Mouse (Mus musculus): ENCODE measurements around the gene Wnt10b. TPM values are rescaled to one million over a fixed set of nuclear protein-coding genes. Genes with fewer than 3 reads are reported as not detected.
"Not testable (repeated sequence)": the region's sequence is repeated elsewhere in the genome, so short reads cannot be mapped to it uniquely, and the experiment has no call there.

The Wnt10b gene
- total and polyA plus RNA-seq, 2 experiments: not detected

DNA sequence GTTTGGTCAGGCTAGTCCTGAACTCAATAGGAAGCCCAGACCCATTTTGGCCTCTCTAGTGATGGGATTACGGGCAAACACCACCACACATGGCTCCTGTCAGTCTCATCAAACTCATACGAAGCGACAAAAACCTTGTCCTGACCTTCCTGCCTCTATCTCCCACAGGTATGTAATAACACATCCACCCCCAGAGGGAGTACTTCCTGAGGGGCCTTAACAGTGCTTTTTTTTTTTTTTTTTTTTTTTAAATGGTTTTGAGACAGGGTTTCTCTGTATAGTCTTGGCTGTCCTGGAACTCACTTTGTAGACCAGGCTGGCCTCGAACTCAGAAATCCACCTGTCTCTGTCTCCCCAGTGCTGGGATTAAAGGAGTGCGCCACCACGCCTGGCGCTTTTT, 40.2 kb upstream of the Wnt10b start:
- no peak for TF ChIP-seq POLR2A (IDR thresholded peaks at IDR 0.05; ENCODE audit: extremely low read depth, insufficient read depth, low read length)
- TF ChIP-seq CTCF (IDR thresholded peaks at IDR 0.05; ENCODE audit: low read depth, low read length): no peak
- no peak overlapping the region for H3K27ac ChIP-seq (replicated peaks; ENCODE audit: insufficient read depth, low read depth, low read length)
- H3K79me2 ChIP-seq (ENCODE audit: control insufficient read depth, insufficient read depth, low read length): no peaks in the 10 kb centered on the region
- WGBS: 95% methylated on average over 7 of the region's 7 CpGs
- no peaks in the 10 kb centered on the region for H3K27me3 ChIP-seq (ENCODE audit: control insufficient read depth, insufficient read depth, low read length)
- no peak overlapping the region for H3K9ac ChIP-seq (ENCODE audit: low read depth, low read length)
- no peak overlapping the region for H3K4me3 ChIP-seq (ENCODE audit: insufficient read depth, low read depth, low read length)
- H3K36me3 ChIP-seq (ENCODE audit: control insufficient read depth, insufficient read depth, low read length): peaks cover 38% of the 10 kb centered on the region
- DNase-seq (ENCODE audit: extremely low read depth, low read depth, low spot score): no peak
- no peaks in the 10 kb centered on the region for H3K4me1 ChIP-seq (ENCODE audit: control insufficient read depth, insufficient read depth, low read length)

DNA sequence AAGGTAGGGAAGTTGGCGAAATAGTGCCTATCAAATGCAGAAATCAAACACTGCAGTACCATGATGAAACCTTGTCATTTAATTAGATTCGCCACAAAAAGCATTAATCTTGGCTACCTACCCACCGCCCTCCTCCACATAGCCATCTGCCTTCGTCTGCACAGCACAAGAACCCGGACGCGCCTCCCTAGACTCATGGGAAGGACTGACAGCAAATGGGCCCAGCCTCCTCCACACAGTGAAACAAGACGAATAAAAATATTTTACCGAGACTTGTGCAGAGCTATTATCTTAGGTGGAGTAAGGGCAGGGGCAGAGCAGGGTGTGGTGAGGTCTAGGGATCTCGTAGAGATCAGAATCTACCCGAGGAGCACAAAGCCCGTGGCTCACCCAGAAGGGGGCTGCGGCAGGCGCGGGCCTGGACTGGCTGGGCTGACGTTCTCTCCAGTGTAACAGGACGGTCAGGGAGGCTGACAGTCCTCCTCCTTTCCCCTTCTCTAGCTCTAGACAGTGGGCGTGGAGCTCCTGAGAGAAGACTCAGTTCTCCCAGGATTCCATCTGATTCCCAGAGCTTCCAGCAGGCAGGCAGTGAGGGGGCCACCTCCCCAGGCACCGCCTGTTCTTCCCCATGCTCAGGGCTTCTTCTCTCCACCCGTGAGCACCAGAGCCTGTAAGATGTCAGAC, 34.9 kb upstream of the Wnt10b start:
- no peaks in the 10 kb centered on the region for H3K4me1 ChIP-seq (ENCODE audit: control insufficient read depth, insufficient read depth, low read length)
- H3K27ac ChIP-seq (replicated peaks; ENCODE audit: insufficient read depth, low read depth, low read length): no peak overlapping the region
- WGBS: 95% methylated on average over 20 of the region's 20 CpGs
- H3K4me3 ChIP-seq (ENCODE audit: insufficient read depth, low read depth, low read length): no peak overlapping the region
- TF ChIP-seq CTCF (IDR thresholded peaks at IDR 0.05; ENCODE audit: low read depth, low read length): no peak
- no peak for TF ChIP-seq POLR2A (IDR thresholded peaks at IDR 0.05; ENCODE audit: extremely low read depth, insufficient read depth, low read length)
- no peaks in the 10 kb centered on the region for H3K79me2 ChIP-seq (ENCODE audit: control insufficient read depth, insufficient read depth, low read length)
- no peak overlapping the region for H3K9ac ChIP-seq (ENCODE audit: low read depth, low read length)
- peaks cover 26% of the 10 kb centered on the region for H3K36me3 ChIP-seq (ENCODE audit: control insufficient read depth, insufficient read depth, low read length)
- peaks cover 5% of the 10 kb centered on the region; the same call in 1 of the 2 replicates for H3K27me3 ChIP-seq (ENCODE audit: control insufficient read depth, insufficient read depth, low read length)
- DNase-seq (ENCODE audit: extremely low read depth, low read depth, low spot score): no peak

DNA sequence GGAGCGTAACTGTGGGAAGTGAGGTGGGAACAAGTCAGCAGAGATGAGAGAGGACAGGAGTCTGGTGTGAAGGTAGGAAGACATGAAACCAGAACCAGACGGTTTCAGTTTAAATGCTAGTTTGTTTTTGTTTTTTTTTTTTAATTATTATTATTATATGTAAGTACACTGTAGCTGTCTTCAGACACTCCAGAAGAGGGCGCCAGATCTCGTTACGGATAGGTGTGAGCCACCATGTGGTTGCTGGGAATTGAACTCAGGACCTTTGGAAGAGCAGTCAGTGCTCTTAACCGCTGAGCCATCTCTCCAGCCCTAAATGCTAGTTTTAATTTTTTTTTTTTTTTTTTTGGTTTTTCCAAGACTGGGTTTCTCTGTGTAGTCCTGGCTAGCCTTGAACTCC, 32.3 kb upstream of the Wnt10b start:
- not testable (repeated sequence) for H3K4me3 ChIP-seq (ENCODE audit: insufficient read depth, low read depth, low read length); H3K27ac ChIP-seq (replicated peaks; ENCODE audit: insufficient read depth, low read depth, low read length); DNase-seq (ENCODE audit: extremely low read depth, low read depth, low spot score); H3K79me2 ChIP-seq (ENCODE audit: control insufficient read depth, insufficient read depth, low read length); H3K9ac ChIP-seq (ENCODE audit: low read depth, low read length); H3K4me1 ChIP-seq (ENCODE audit: control insufficient read depth, insufficient read depth, low read length)
- H3K36me3 ChIP-seq (ENCODE audit: control insufficient read depth, insufficient read depth, low read length): peaks cover 16% of the 10 kb centered on the region
- H3K27me3 ChIP-seq (ENCODE audit: control insufficient read depth, insufficient read depth, low read length): peaks cover 25% of the 10 kb centered on the region
- 84% methylated on average over 6 of the region's 6 CpGs for WGBS

DNA sequence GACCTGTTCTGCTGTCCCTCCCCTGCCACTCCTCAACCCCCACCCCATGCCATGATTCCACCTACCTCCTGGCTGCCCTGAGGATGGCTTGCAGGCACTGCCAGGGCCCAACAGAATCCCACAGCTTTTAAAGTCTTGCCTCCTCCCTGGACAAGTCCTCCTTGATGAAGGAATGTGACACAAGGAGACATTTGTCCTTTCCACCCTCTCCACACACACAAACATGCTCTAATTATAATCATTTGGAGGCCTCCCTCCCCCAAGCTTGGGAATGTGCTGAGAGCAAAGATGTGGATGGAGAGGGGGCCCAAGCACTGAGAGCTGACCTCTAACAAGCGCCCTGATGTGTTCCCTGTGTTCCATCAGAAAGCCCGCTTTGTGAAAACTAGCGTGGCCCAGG, 31.4 kb upstream of the Wnt10b start, which contains the start of gene Ddn:
Gene Ddn (minus strand): TSS at position 101 of the 400 bp plus-strand sequence.
- DNase-seq (ENCODE audit: extremely low read depth, low read depth, low spot score): no peak
- 80% methylated on average over 3 of the region's 3 CpGs for WGBS
- Histone ChIP-seq H3K27me3 (ENCODE audit: control insufficient read depth, insufficient read depth, low read length) (peaks cover 29% of the 10 kb centered on the region), H3K36me3 (ENCODE audit: control insufficient read depth, insufficient read depth, low read length) (peaks cover 11% of the 10 kb centered on the region), H3K9ac (ENCODE audit: low read depth, low read length) (no peak within 1 kb of the TSS), H3K4me3 (ENCODE audit: insufficient read depth, low read depth, low read length) (no peak within 1 kb of the TSS), H3K4me1 (ENCODE audit: control insufficient read depth, insufficient read depth, low read length) (peaks cover 2% of the 10 kb centered on the region; the same call in 1 of the 2 replicates), H3K79me2 (ENCODE audit: control insufficient read depth, insufficient read depth, low read length) (no peaks in the 10 kb centered on the region), H3K27ac (replicated peaks; ENCODE audit: insufficient read depth, low read depth, low read length) (no peak within 1 kb of the TSS)
- TF ChIP-seq POLR2A (IDR thresholded peaks at IDR 0.05; ENCODE audit: extremely low read depth, insufficient read depth, low read length) (no peak), CTCF (IDR thresholded peaks at IDR 0.05; ENCODE audit: low read depth, low read length) (no peak)

DNA sequence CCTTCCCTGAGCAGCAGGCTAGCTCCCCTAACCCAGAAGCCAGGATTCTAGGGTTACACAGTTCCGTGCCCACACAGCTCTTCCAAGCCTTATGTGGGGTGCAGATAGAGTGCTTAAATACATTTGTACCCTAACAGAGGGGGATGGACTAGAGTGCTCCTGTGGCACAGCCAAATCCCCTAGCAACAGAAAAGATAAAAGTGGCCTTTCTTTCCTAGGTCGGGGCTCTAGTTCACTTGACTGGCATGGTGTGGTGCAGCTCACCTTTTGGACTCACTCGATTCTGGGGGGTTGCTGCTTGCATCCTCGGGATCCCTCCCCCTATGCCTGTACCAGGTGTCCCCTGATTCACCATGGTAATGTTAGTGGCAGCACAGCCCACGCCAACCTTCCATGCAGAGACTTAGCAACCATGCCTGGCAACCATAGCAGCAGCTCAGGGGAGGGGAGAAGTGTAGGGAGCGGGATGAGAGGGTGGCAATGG, 30.7 kb upstream of the Wnt10b start:
- no peak overlapping the region for H3K27ac ChIP-seq (replicated peaks; ENCODE audit: insufficient read depth, low read depth, low read length)
- peaks cover 2% of the 10 kb centered on the region; the same call in 1 of the 2 replicates for H3K4me1 ChIP-seq (ENCODE audit: control insufficient read depth, insufficient read depth, low read length)
- peaks cover 6% of the 10 kb centered on the region; the same call in 1 of the 2 replicates for H3K36me3 ChIP-seq (ENCODE audit: control insufficient read depth, insufficient read depth, low read length)
- H3K27me3 ChIP-seq (ENCODE audit: control insufficient read depth, insufficient read depth, low read length): peaks cover 29% of the 10 kb centered on the region
- no peak overlapping the region for H3K9ac ChIP-seq (ENCODE audit: low read depth, low read length)
- H3K79me2 ChIP-seq (ENCODE audit: control insufficient read depth, insufficient read depth, low read length): no peaks in the 10 kb centered on the region
- H3K4me3 ChIP-seq (ENCODE audit: insufficient read depth, low read depth, low read length): no peak overlapping the region
- DNase-seq (ENCODE audit: extremely low read depth, low read depth, low spot score): no peak
- 28% methylated on average over 6 of the region's 6 CpGs for WGBS
- TF ChIP-seq POLR2A (IDR thresholded peaks at IDR 0.05; ENCODE audit: extremely low read depth, insufficient read depth, low read length): no peak
- TF ChIP-seq CTCF (IDR thresholded peaks at IDR 0.05; ENCODE audit: low read depth, low read length): no peak
